Mouse (Mus musculus): ENCODE data around the gene Ptgis. TPM values are rescaled to one million over a fixed set of nuclear protein-coding genes. Genes with fewer than 3 reads are reported as not detected.

The Ptgis gene
- polyA plus RNA-seq, 1 experiment: 1.2 TPM

DNA sequence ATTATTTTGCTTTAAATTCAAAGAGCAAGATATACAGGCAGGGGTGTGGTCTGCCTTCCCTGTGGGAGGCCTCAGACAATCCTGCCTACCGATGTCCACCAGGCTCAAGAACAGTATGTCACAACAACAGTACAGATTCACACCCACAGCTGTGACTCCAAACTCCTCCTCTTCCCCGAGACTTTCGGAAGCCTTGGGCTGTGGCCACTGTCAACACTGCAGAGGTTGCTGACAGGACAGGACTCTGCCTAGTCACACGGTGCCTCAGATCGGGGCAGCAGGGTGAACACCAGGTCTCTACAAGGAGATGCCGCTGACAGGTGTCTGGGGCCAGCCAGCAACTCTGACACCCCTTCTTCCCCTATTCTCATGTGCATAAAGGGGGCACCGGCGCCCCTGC, 92.7 kb downstream of the Ptgis start:
- H3K4me1 ChIP-seq (ENCODE audit: control insufficient read depth, insufficient read depth, low read length): peaks cover 3% of the 10 kb centered on the region
- no peak for TF ChIP-seq CTCF (IDR thresholded peaks at IDR 0.05; ENCODE audit: control insufficient read depth, insufficient read depth, low read length)
- TF ChIP-seq POLR2A (IDR thresholded peaks at IDR 0.05; ENCODE audit: borderline replicate concordance, control insufficient read depth, low read depth, low read length): no peak
- peak overlapping the region; percentile 16; the same call in 1 of the 2 replicates for H3K27ac ChIP-seq (ENCODE audit: control insufficient read depth, insufficient read depth, low read depth, low read length, poor library complexity)
- H3K4me3 ChIP-seq (replicated peaks; ENCODE audit: control insufficient read depth, low read depth, low read length): no peak overlapping the region
- 56% methylated on average over 8 of the region's 8 CpGs for WGBS

DNA sequence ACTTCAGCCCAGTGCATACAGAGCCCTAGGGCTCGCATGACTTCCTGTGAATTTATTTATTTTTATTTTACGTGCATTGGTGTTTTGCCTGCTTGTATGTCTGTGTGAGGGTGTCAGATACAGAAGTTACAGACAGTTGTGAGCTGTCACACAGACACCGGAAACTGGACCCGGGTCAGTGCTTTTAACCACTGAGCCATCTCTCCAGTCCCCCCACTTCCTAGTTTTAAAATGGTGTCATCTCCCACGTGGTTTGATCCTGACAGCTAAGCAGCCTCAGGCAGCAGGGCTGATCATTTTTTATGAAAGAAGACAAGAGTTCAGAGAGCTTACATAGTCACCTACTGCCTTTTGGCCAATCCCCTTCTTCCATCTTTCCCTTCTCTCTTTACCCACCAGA, 94.5 kb downstream of the Ptgis start:
- 34% methylated on average over 5 of the region's 5 CpGs for WGBS
- TF ChIP-seq CTCF (IDR thresholded peaks at IDR 0.05; ENCODE audit: control insufficient read depth, insufficient read depth, low read length): no peak
- no peak for TF ChIP-seq POLR2A (IDR thresholded peaks at IDR 0.05; ENCODE audit: borderline replicate concordance, control insufficient read depth, low read depth, low read length)
- peaks cover 3% of the 10 kb centered on the region for H3K4me1 ChIP-seq (ENCODE audit: control insufficient read depth, insufficient read depth, low read length)

DNA sequence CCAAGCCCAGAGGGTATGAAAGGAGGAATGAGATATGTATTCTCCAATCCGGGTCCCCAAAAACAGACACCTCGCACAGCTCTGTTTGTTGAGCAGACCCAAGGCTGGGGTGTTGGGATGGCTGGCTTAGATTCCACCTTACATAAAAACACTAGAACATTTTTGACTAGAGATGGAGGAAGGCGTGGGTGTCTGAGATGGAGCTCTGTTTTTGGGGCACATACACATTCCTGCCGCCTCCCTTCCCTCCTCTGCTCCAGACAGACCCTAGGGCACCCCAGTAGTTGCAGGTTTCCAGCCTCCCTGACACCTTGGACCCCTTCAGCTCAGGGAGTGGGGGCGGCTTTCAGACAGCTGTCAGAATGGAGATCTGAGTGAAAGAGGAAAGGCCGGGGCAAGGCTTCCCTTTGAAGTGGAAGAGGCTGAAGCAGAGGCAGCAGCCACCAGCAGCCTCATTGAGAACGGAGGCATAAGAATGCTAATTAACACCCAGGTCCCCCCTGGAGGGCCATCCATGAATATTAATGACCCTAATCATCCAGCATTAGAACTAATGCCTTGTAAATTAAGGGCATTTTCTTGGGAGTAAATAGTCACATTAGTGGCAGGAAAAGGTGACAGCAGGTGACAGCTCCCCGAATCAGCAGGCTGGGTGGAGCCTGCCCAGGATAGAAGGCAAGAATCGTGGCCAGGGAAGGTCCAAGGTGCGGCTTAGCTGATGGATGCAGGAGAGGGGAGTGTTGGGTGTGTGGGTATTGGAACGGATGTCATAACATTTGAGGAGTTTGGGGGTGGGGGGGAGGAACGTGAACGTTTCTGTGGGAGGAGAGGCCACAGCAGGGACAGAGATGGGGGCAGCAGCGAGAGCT, 95.7 kb downstream of the Ptgis start:
- Histone ChIP-seq H3K4me3 (replicated peaks; ENCODE audit: control insufficient read depth, low read depth, low read length) (no peak overlapping the region), H3K4me1 (ENCODE audit: control insufficient read depth, insufficient read depth, low read length) (peaks cover 5% of the 10 kb centered on the region), H3K27ac (ENCODE audit: control insufficient read depth, insufficient read depth, low read depth, low read length, poor library complexity) (no peak overlapping the region)
- TF ChIP-seq CTCF (IDR thresholded peaks at IDR 0.05; ENCODE audit: control insufficient read depth, insufficient read depth, low read length) (no peak), POLR2A (IDR thresholded peaks at IDR 0.05; ENCODE audit: borderline replicate concordance, control insufficient read depth, low read depth, low read length) (no peak)
- 37% methylated on average over 14 of the region's 14 CpGs for WGBS

More for the DNA sequence above, 94.5 kb downstream of the Ptgis start:
- H3K4me3 ChIP-seq (replicated peaks; ENCODE audit: control insufficient read depth, low read depth, low read length): no peak overlapping the region
- H3K27ac ChIP-seq (ENCODE audit: control insufficient read depth, insufficient read depth, low read depth, low read length, poor library complexity): no peak overlapping the region

DNA sequence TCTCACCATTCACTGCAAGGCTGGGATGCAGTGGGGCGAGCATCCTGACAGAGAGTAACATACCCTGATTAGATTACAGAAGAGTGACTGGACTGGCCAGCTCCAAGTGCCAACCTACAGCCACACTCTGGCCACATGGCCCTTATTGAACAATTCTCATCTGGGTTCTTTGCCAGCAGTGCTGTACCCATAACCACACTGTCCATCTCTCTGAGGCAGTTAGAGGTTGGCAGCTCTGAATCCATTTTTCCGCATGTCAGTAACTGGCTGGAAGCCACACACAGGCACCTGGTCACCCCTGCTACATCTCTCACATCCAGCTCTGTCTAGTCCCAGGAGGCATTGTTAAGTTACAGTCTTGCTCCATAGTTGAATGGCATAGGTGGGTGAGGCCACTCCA, 96.5 kb downstream of the Ptgis start:
- H3K4me3 ChIP-seq (replicated peaks; ENCODE audit: control insufficient read depth, low read depth, low read length): no peak overlapping the region
- no peak overlapping the region for H3K27ac ChIP-seq (ENCODE audit: control insufficient read depth, insufficient read depth, low read depth, low read length, poor library complexity)
- peaks cover 5% of the 10 kb centered on the region for H3K4me1 ChIP-seq (ENCODE audit: control insufficient read depth, insufficient read depth, low read length)
- 81% methylated on average over 2 of the region's 2 CpGs for WGBS
- TF ChIP-seq POLR2A (IDR thresholded peaks at IDR 0.05; ENCODE audit: borderline replicate concordance, control insufficient read depth, low read depth, low read length): no peak
- TF ChIP-seq CTCF (IDR thresholded peaks at IDR 0.05; ENCODE audit: control insufficient read depth, insufficient read depth, low read length): no peak

- TF ChIP-seq CTCF (IDR thresholded peaks at IDR 0.05; ENCODE audit: control insufficient read depth, insufficient read depth, low read length) (no peak), POLR2A (IDR thresholded peaks at IDR 0.05; ENCODE audit: borderline replicate concordance, control insufficient read depth, low read depth, low read length) (no peak)
- H3K27ac ChIP-seq (ENCODE audit: control insufficient read depth, insufficient read depth, low read depth, low read length, poor library complexity): no peak overlapping the region
- H3K4me3 ChIP-seq (replicated peaks; ENCODE audit: control insufficient read depth, low read depth, low read length): no peak overlapping the region
- WGBS: 84% methylated on average over 3 of the region's 3 CpGs
- H3K4me1 ChIP-seq (ENCODE audit: control insufficient read depth, insufficient read depth, low read length): peaks cover 5% of the 10 kb centered on the region
These were observed 98.1 kb downstream of the Ptgis start for GRCm38 (mm10) chr2:167142282-167142681.

DNA sequence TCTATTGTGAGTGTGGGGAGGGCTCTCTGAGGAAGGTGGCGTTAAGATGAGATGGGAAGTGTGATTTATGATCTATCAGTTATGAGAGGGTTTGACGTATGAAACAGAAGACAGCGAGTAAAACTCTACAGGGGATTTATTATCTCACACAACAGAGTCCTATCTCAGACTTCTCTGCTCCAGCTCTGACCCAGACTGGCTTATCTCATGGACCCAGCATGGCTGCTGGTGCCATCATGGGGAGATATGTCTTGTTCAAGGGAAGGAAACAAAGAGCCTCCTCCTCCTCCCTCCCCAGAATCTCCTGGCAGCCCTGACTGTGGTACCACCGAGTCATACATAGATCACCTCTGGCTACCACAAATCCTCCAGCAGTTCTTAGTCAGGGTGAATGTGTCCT, 98.6 kb downstream of the Ptgis start:
- TF ChIP-seq POLR2A (IDR thresholded peaks at IDR 0.05; ENCODE audit: borderline replicate concordance, control insufficient read depth, low read depth, low read length) (no peak), CTCF (IDR thresholded peaks at IDR 0.05; ENCODE audit: control insufficient read depth, insufficient read depth, low read length) (no peak)
- 44% methylated on average over 4 of the region's 4 CpGs for WGBS
- Histone ChIP-seq H3K27ac (ENCODE audit: control insufficient read depth, insufficient read depth, low read depth, low read length, poor library complexity) (no peak overlapping the region), H3K4me3 (replicated peaks; ENCODE audit: control insufficient read depth, low read depth, low read length) (no peak overlapping the region), H3K4me1 (ENCODE audit: control insufficient read depth, insufficient read depth, low read length) (peaks cover 5% of the 10 kb centered on the region)

Other genes with a start within 250 kb of the Ptgis start
- gene Stau1, start 244.3 kb downstream of the Ptgis start, polyA plus RNA-seq (2011; ENCODE audit: insufficient read depth, insufficient read length, low replicate concordance, missing spikeins): 20.6 and 36.0 TPM in 2 replicates
- 42.2 and 54.4 TPM in 2 replicates for gene Ddx27, start 225.4 kb downstream of the Ptgis start, polyA plus RNA-seq (2011; ENCODE audit: insufficient read depth, insufficient read length, low replicate concordance, missing spikeins)
- gene Znfx1, start 177.6 kb downstream of the Ptgis start, polyA plus RNA-seq (2011; ENCODE audit: insufficient read depth, insufficient read length, low replicate concordance, missing spikeins): 21.7 and 32.3 TPM in 2 replicates
- gene Kcnb1, start 50.4 kb downstream of the Ptgis start, polyA plus RNA-seq (2011; ENCODE audit: insufficient read depth, insufficient read length, low replicate concordance, missing spikeins): 0.45 TPM in 1 of 2 replicates, not detected in the other
- 3.7 and 5.7 TPM in 2 replicates for gene B4galt5, start 108.6 kb upstream of the Ptgis start, polyA plus RNA-seq (2011; ENCODE audit: insufficient read depth, insufficient read length, low replicate concordance, missing spikeins)
- 20.2 and 49.4 TPM in 2 replicates for gene Slc9a8, start 181.1 kb upstream of the Ptgis start, polyA plus RNA-seq (2011; ENCODE audit: insufficient read depth, insufficient read length, low replicate concordance, missing spikeins)